Mouse (Mus musculus): ENCODE data around the gene Vpreb2.
"Not testable (repeated sequence)": the region's sequence is repeated elsewhere in the genome, so short reads cannot be mapped to it uniquely, and the experiment has no call there.

Gene Vpreb2

DNA sequence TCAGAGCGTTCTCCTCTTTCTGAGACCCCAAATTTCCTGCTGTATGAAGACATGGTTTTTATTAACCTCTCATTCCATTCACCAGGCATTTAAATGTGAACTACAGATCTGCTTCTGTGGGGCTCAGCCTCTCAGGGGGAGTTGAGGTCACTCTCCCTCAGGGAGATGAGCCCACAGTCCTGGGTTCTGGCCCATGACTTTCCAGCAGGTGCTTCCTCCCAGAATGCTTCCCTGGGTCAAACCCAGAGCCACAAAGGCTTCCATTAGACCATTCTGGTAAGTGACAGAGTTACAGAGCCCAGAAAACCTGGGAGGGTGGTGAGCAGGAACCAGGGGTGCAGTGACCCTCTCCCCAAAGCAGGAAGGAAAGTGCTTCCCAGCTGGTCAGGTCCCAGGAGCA lies at the start of gene Vpreb2:
Gene Vpreb2 (plus strand): TSS at position 301 of the 400 bp plus-strand sequence.
- DNase-seq (ENCODE audit: low spot score): no peak

GRCm38 (mm10) chr16:17931906-17932460 lies 48.2 kb upstream of the Vpreb2 start:
- DNase-seq (ENCODE audit: low spot score): no peak

GRCm38 (mm10) chr16:17933594-17934444 lies 46.4 kb upstream of the Vpreb2 start:
- DNase-seq (ENCODE audit: low spot score): no peak

DNA sequence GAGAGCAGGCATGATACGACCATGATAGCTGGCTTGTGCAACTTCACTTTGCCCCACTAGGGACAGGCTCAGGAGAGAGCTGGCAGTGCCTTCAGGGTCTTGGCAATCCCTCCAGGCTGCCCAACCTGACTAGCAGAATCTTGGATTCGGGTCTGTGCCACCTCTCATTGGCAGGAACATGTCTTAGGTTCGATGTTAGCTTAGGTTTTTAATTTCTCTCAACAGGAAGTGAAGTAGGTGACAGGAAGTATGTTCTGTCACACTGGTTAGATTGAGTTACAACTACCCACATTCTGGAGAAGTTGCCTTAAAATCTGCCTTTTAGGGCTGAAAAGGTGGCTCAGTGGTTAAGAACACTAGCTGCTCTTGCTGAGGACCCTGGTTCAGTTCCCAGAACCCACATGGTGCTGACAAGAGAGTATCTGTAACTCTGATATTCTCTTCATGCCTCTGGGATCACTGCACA lies 45.8 kb upstream of the Vpreb2 start:
- DNase-seq (ENCODE audit: low spot score): no peak

DNA sequence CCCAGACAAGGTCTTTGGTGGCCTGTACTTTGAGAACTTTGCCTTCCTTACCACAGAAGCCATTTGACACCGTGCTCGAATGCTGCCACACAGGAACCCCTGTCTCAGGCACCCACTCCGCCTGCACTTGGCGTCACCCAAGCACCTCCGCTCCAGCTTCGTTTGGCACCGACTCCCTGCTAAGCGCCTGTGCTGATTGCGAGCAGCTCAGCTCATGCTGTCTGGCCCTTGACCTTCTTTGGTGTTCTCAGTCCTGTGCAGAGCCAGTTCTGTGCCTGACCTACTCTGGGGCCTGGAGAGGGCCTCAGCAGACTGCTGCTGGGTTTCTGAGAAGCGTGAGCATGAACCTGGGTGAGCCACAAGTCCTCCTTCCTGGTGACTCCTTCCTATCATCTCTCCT lies 43.5 kb upstream of the Vpreb2 start:
- no peak for DNase-seq (ENCODE audit: low spot score)

- DNase-seq (ENCODE audit: low spot score): no peak
Measured at GRCm38 (mm10) chr16:17938187-17938586, 42.0 kb upstream of the Vpreb2 start.

GRCm38 (mm10) chr16:17938821-17939220 lies 41.4 kb upstream of the Vpreb2 start:
- DNase-seq (ENCODE audit: low spot score): peak; percentile 66

DNA sequence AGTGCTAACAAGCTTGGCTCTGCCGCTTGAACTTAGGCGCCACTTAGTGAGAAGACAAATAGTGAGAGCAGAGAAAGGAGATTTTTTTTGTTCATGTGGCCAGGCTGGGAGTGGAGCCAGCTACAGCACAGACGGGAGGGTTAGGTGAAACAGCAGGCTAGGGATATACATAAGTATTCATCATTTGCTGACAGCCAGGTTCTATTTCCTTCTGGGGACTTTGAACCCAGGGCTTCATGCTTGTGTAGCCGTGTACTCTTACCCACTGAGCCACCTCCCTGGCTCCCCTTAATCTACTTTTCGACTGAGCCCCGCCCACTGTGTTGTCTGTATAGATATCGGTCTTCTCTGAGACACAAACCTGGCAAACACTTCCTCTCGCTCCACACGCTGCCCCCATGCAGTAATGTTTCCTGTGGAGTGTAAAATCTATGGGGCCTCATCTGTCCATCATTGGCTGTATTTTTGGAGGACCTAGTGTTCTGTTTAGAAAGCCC lies 40.9 kb upstream of the Vpreb2 start:
- DNase-seq (ENCODE audit: low spot score): no peak

DNA sequence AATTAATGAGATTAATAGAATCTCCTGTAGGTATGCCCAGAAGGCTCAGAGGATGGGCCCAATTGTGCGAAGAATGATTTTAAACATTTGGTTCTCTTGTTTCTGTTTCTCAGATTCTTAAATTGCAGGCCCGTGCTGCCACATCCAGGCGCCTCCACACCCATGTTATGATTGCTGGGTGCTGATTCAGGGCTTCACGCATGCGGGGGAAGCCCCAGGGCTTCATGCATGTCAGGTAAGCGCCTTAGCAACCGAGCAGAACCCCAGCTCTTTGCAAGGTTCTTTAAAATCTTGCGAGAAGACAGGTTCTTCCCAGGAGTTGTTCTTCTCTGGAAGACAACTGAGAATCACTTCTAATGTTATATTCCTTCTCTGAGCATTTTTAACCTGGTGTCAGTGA lies 36.8 kb upstream of the Vpreb2 start:
- DNase-seq (ENCODE audit: low spot score): no peak

DNA sequence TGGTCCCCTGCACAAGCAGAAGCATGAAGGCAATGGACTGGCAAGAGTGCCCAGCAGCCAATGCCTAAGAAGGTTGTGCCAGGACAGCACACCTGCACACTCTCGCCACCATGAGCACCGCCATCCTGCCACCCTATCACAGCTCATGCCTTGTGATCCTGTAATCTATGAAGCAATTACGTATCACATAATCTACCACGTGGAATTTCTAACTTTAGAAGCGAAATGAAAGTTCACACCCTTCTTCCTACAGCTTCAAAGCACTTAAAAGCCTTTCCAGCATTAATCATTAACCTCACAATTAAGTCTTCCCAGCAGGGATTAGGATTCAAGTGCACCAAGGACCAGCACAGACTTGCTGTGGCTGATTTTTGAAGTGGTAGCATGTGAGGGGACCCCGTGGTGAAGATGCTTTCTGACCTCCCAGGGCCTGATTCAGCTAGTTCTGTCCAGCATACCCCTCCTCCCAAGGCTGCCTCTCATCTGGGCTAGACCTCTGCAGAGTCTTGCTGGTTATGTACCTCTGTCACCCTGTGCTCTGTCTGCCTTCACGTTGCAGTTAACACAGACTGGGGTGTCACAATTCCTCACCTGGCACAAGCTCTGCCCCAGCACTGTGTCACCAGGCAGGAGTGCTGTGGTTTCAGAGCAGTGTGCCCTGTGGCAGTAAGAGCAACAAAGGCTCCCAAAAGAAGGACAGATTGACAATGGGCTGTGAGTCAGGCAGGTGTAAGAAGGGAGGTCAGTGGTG lies 35.0 kb upstream of the Vpreb2 start:
- no peak for DNase-seq (ENCODE audit: low spot score)

DNA sequence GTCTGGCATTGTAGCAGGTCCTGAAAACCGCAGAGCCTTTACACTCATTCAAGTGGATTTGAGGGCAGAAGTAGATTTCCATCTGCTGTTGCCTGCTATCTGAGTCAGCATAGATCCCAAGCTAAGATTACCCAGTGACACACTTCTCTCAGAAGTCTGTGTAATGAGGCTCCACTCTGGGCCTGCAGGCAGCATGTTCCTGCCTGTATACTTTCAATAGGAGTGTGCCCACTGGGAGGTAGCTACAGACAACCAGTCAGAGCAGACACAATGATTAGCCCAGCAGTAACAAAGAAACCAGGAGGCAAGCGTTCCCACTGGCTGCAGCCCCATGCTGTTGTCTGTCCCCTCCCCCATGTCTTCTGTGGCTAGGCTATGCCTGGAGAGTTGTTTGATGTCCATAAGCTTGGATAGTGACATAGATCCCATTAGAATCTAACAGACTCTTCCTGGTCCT lies 30.8 kb upstream of the Vpreb2 start:
- no peak for DNase-seq (ENCODE audit: low spot score)

DNA sequence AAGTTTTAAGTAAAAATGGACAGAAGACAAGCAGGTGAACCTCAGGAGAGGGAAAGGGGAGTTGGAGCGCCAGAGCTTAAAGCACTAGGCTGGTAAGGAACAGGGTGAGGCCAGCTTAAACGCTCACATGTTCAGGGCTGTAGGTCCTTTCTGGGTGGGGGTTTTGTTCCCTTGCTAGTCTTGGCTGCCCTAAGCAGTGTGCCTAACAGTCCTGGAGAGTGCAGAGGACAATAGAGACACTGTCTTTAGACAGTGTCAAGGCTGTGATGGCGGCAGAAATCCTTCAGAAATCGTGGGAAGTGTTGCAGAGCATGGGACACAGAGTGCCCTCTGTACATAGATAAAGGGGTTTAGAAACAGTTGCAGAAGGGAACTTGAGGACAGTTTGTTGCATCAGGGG lies 30.2 kb upstream of the Vpreb2 start:
- DNase-seq (ENCODE audit: low spot score): no peak

- DNase-seq (ENCODE audit: low spot score): no peak
Measured at GRCm38 (mm10) chr16:17951618-17952017, 28.6 kb upstream of the Vpreb2 start.

DNA sequence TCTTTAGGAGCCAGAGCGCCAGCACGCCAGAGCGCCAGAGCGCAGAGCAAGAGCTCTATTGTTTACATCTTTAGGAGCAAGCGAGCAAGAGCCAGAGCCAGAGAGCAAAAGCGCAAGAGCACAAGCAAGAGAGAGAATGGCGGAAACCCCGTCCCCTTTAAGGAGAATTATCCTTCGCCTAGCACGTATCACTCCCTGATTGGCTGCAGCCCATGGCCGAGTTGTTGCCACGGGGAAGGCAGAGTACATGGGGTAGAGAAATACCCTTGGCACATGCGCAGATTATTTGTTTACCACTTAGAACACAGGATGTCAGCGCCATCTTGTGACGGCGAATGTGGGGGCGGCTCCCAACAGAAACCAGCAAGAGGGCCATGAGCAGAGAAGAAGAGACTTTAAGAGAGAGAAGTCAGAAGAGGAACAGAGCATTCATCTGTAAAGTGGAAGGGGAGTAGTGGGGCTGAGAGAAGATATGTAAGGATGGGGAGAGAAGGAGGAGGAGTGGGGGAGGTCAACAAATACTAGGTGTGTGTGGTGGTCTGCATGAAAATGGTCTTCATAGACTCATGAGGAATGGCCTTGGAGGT lies 24.1 kb upstream of the Vpreb2 start:
- DNase-seq (ENCODE audit: low spot score): not testable (repeated sequence)

DNA sequence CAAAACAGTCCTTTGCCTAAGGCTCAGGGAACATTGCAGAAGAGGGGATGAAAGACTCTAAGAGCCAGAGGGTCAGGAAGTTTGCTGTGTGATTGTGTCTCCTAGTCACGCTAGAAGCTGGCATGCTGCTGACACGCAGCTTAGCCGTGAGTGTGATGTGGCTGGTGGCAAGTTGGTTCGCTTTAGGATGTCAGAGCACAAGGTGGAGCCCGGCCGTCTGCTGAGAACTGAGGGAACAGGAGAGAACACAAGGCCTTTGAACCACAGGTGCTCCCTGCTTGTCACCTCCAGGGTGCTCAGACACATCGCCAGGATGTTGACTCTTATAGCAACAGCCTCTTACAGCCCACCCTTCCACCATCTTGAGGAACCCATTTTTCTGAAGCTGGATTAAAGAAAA lies 18.1 kb upstream of the Vpreb2 start:
- no peak for DNase-seq (ENCODE audit: low spot score)

GRCm38 (mm10) chr16:17971853-17972252 lies 8.4 kb upstream of the Vpreb2 start:
- DNase-seq (ENCODE audit: low spot score): no peak

DNA sequence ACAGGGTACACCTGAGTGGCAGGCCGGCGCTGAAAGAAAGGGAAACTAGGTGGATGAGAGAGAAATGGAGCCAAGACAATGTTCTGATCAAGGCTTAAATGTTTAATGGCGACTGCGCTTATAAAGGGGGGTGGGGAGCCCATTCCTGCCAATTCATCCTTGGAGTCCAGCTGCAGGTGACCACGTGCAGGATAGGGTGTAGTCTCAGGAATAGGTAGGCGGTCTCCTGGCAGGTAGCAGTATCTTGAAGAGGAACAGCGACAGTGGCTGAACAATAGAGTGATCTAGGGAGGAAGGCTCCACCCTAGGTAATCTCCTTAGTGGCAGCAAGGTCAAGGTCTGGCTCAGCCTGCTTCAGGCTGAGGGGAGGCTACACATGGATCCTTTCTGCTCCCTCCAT lies 2.4 kb upstream of the Vpreb2 start:
- not testable (repeated sequence) for DNase-seq (ENCODE audit: low spot score)

DNA sequence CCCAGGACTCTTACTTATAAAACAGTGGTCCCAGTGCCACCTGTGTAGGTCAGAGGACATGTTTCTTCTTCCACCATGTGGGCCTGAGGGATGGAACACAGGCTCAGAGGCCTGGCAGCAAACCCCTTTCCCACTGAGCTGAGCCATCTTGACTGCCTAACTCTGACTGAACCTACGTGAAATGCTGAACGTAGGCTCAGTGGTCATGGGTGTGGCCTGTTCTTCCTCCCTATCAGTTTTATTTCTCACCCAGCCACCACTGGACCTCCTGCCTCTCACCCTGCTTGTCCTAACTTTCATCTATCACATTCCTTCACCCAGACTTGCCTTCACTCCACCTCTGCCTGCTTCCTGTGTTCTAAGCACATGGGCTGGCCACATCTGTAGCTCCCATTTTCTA lies 3.0 kb downstream of the Vpreb2 start:
- no peak for DNase-seq (ENCODE audit: low spot score)

DNA sequence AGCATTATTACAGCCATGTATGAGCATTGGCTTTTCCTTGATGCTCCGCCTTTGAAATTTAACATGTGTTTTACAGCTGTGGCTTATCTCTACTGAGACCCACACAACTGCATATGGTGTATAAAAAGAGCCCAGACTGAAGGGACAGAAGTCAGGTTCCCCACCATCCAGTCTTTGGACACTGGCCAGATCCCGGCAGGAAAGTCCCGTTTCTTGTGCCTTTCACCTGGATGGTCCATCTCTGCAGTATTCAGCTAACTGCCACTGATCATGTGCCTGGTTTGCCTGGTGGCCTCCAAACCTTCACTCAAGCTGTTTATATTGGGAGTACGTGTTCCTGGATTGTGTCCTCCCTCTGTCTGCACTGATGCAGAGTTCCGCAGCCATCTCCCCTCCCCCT lies 4.0 kb downstream of the Vpreb2 start:
- no peak for DNase-seq (ENCODE audit: low spot score)

GRCm38 (mm10) chr16:17985078-17985477 lies 4.8 kb downstream of the Vpreb2 start:
- no peak for DNase-seq (ENCODE audit: low spot score)

DNA sequence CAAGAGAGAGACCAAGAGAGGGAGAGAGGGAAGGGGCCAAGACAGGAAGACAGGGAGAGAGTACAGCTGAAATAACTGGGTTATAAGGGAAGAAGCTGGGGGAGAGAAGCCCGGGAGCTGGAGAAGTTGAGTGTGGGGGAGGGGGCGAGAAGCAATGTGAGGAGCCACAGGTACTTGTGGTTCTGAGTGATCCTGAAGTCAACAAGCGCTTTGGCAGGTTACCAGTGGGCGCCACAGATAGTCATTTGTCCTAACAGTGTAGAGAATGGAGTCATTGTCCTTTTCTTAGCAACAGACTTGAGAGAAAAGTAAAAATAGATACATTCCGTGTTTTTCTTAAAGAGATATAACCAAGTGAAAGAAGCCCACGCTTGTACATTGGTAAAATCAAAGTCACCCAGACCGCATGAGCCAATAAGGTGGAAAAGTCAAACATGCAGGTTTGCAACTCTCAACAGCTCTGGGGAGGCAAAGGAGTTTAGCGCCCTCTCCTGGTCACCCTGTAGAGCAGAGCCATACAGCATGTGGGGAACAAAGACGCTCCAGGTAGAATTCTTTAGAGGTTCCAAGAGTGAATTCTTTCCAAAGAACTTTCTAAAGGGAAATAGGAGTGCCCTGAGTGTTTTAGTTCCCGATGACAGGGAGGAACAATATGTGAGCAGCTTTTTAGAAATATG lies 6.4 kb downstream of the Vpreb2 start:
- peak; percentile 42 for DNase-seq (ENCODE audit: low spot score)

- no peak for DNase-seq (ENCODE audit: low spot score)
Measured at GRCm38 (mm10) chr16:17987703-17988102, 7.5 kb downstream of the Vpreb2 start.
